Mouse (Mus musculus): Measurements from ENCODE around the gene Epm2a.
"Not testable (repeated sequence)": the region's sequence is repeated elsewhere in the genome, so short reads cannot be mapped to it uniquely, and the experiment has no call there.

The Epm2a gene

GRCm38 (mm10) chr10:11343205-11344141 is at the start of gene Epm2a:
Gene Epm2a, plus strand, starts transcription at chr10:11343404.
- peak; percentile 69 to 78 for DNase-seq (ENCODE audit: low spot score in 2 of 2)

GRCm38 (mm10) chr10:11298418-11298817 is 44.8 kb upstream of the Epm2a start:
- DNase-seq (ENCODE audit: low spot score in 2 of 2): no peak

- no peak for DNase-seq (ENCODE audit: low spot score in 2 of 2)
These were observed 37.7 kb upstream of the Epm2a start for GRCm38 (mm10) chr10:11305365-11306053.

GRCm38 (mm10) chr10:11306054-11306367 is 37.2 kb upstream of the Epm2a start:
- no peak for DNase-seq (ENCODE audit: low spot score in 2 of 2)

- no peak for DNase-seq (ENCODE audit: low spot score in 2 of 2)
These were observed 33.3 kb upstream of the Epm2a start for GRCm38 (mm10) chr10:11309866-11310265.

GRCm38 (mm10) chr10:11310481-11310880 is 32.7 kb upstream of the Epm2a start:
- no peak for DNase-seq (ENCODE audit: low spot score in 2 of 2)

GRCm38 (mm10) chr10:11317856-11318454 is 25.2 kb upstream of the Epm2a start:
- DNase-seq (ENCODE audit: low spot score in 2 of 2): not testable (repeated sequence)

GRCm38 (mm10) chr10:11319446-11319970 is 23.7 kb upstream of the Epm2a start:
- no peak for DNase-seq (ENCODE audit: low spot score in 2 of 2)

- no peak for DNase-seq (ENCODE audit: low spot score in 2 of 2)
These were observed 20.9 kb upstream of the Epm2a start for GRCm38 (mm10) chr10:11322316-11322715.

- peak; percentile 35 to 43 for DNase-seq (ENCODE audit: low spot score in 2 of 2)
These were observed 19.9 kb upstream of the Epm2a start for GRCm38 (mm10) chr10:11323202-11323898.

- DNase-seq (ENCODE audit: low spot score in 2 of 2): no peak
These were observed 16.7 kb upstream of the Epm2a start for GRCm38 (mm10) chr10:11326526-11326925.

- peak in 1 of 2 experiments; percentile 10 for DNase-seq (ENCODE audit: low spot score in 2 of 2)
These were observed 1.6 kb downstream of the Epm2a start for GRCm38 (mm10) chr10:11344536-11345468.

GRCm38 (mm10) chr10:11350243-11350974 is 7.2 kb downstream of the Epm2a start:
- DNase-seq (ENCODE audit: low spot score in 2 of 2): not testable (repeated sequence)

- DNase-seq (ENCODE audit: low spot score in 2 of 2): no peak
These were observed 11.4 kb downstream of the Epm2a start for GRCm38 (mm10) chr10:11354609-11355008.

- peak in 1 of 2 experiments; percentile 40 for DNase-seq (ENCODE audit: low spot score in 2 of 2)
These were observed 18.9 kb downstream of the Epm2a start for GRCm38 (mm10) chr10:11361985-11362692.

- DNase-seq (ENCODE audit: low spot score in 2 of 2): no peak
These were observed 19.8 kb downstream of the Epm2a start for GRCm38 (mm10) chr10:11362896-11363487.

GRCm38 (mm10) chr10:11381302-11381701 is 38.1 kb downstream of the Epm2a start:
- DNase-seq (ENCODE audit: low spot score in 2 of 2): no peak

GRCm38 (mm10) chr10:11410926-11411325 is 67.7 kb downstream of the Epm2a start:
- no peak for DNase-seq (ENCODE audit: low spot score in 2 of 2)

GRCm38 (mm10) chr10:11420071-11420470 is 76.9 kb downstream of the Epm2a start:
- DNase-seq (ENCODE audit: low spot score in 2 of 2): no peak

All from right cerebral cortex, adult 2 months (tissue).